Mouse (Mus musculus): ENCODE results near the gene Foxk1. TPM values are rescaled to one million over a fixed set of nuclear protein-coding genes. Genes with fewer than 3 reads are reported as not detected.
A peak's percentile ranks its signal among the peaks of the same experiment; 100 is the strongest.

Foxk1 gene
- polyA plus RNA-seq, 1 experiment from 2014 or later = 3.1 TPM

DNA sequence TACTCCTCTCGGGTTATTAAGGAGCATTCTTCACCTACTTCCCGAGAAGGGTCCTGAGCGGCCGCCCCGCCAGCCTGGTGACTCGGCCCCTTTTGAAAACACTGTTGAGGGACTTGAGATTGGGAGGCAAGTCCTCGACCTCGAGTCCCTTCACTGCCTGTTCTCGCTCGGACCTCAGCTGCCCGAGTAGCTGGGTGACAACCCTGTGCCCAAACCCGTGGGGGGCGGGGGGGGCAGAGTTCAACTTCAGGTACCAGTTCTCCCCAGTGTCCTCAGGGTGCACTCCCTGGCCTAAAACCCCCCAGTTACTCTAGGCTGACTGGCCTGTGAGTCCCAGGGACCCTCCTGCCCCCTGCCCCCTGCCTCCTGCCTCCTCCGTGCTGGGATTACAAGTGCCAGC lies 42.7 kb downstream of the Foxk1 start:
- WGBS = 55% methylated on average over 14 of the region's 14 CpGs
- no peaks in the 10 kb centered on the region for H3K27me3 ChIP-seq (ENCODE audit: control insufficient read depth, insufficient read depth, low read depth, low read length)
- 0 out of 2 replicates have a peak, but pooled peaks cover under 1% of the 10 kb centered on the region for H3K36me3 ChIP-seq (ENCODE audit: control insufficient read depth, insufficient read depth, low read length)
- peaks cover 52% of the 10 kb centered on the region for H3K4me1 ChIP-seq (replicated peaks; ENCODE audit: control insufficient read depth, insufficient read depth, low read length)
- H3K9me3 ChIP-seq (ENCODE audit: control insufficient read depth, low read length) = no peaks in the 10 kb centered on the region
- H3K4me2 ChIP-seq (ENCODE audit: low read depth, low read length) = no peak overlapping the region
- H3K4me3 ChIP-seq (ENCODE audit: low read length) = no peak overlapping the region
- 0 out of 2 replicates have a peak overlapping the region, but pooled peaks have one; percentile 5 for H3K9ac ChIP-seq (ENCODE audit: low read length)
- H3K27ac ChIP-seq (ENCODE audit: low read length) = peak overlapping the region; percentile 21
- ATAC-seq (ENCODE audit: low read depth) = no peak

DNA sequence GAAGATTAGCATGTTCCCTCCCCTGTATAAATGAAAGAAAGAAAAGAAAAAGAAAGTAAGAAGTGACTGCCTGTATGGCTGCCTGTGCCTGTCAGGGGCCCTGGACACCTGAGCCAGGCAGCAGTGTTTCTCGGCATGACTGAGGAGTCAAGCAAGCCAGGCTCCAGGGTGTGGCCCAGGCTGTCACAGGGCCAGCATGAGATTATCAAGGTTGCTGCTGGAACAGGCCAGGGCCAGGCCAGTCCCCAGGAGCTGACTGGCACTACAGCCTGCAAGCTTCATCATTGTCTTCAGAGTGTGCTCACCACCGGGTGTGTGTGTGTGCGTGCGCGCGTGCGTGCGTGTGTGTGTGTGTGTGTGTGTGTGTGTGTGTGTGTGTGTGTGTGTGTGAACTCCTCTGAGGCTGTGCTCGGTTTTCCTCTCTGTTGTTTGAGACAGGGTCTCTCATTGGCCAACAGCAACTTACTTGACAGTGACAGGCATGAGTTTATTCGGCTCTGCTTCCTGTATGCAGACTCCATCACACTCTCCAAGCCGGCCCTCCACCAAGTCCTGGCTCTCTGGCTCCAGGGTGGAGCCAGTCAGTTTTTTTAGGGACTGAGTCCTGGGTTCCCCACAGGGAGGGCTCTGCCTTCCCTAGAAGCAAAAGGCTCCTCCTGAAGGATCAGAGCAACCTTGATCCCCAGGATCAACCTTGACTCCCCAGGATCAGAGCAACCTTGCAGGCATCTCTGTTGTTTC lies 43.7 kb downstream of the Foxk1 start:
- WGBS = 32% methylated on average over 6 of the region's 11 CpGs
- H3K27ac ChIP-seq (ENCODE audit: low read length) = peak overlapping the region; percentile 46; the same call in 1 of the 2 replicates
- H3K4me1 ChIP-seq (replicated peaks; ENCODE audit: control insufficient read depth, insufficient read depth, low read length) = peaks cover 44% of the 10 kb centered on the region
- H3K9me3 ChIP-seq (ENCODE audit: control insufficient read depth, low read length) = no peaks in the 10 kb centered on the region
- no peak for ATAC-seq (ENCODE audit: low read depth)
- no peak overlapping the region for H3K4me2 ChIP-seq (ENCODE audit: low read depth, low read length)
- no peaks in the 10 kb centered on the region for H3K27me3 ChIP-seq (ENCODE audit: control insufficient read depth, insufficient read depth, low read depth, low read length)
- H3K9ac ChIP-seq (ENCODE audit: low read length) = peak overlapping the region; percentile 28; the same call in 1 of the 2 replicates
- H3K36me3 ChIP-seq (ENCODE audit: control insufficient read depth, insufficient read depth, low read length) = 0 out of 2 replicates have a peak, but pooled peaks cover 5% of the 10 kb centered on the region
- H3K4me3 ChIP-seq (ENCODE audit: low read length) = no peak overlapping the region

DNA sequence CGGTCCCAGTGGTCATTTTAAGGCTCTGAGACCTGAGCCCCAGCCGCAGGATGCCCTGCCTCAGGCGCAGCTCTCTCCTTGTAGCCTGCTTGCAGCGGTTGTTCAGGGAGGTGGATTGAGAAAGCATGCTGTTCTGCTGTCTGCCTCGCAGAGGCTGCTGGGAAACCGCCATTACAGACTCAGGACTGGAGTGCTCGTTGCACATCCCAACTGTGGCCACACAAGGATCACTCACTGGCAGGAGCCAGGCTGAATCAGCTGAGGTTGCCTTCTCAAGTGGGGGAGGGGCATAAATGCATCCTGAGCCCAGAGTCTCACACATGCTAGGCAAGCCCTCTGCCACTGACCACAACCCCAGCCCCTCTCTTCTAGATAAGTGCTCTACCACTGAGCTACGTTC lies 44.4 kb downstream of the Foxk1 start:
- WGBS = 56% methylated on average over 8 of the region's 8 CpGs
- H3K4me1 ChIP-seq (replicated peaks; ENCODE audit: control insufficient read depth, insufficient read depth, low read length) = peaks cover 41% of the 10 kb centered on the region

DNA sequence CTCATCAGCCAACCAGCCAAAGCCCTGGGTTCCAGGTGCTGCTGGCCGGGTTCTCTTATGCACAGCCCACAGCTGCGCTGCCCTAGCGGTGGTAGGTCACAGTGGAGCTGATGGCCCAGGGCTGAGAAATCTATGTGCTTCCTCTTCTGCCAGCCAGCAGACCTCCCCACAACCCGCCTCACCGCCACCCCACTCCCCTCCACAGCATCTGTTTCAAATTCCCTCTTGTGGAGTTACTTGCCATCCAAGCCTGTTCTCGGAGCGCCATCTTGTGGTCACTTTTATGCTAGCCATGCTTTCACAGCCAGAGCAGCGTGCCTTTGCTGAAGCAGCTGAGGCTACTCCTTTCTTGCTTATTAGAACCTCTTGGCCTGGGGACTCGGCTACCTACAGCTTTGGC lies 46.8 kb downstream of the Foxk1 start:
- Histone ChIP-seq H3K4me1 (replicated peaks; ENCODE audit: control insufficient read depth, insufficient read depth, low read length) (peaks cover 30% of the 10 kb centered on the region), H3K4me2 (ENCODE audit: low read depth, low read length) (no peak overlapping the region), H3K27me3 (ENCODE audit: control insufficient read depth, insufficient read depth, low read depth, low read length) (no peaks in the 10 kb centered on the region), H3K36me3 (ENCODE audit: control insufficient read depth, insufficient read depth, low read length) (peaks cover 10% of the 10 kb centered on the region; the same call in 1 of the 2 replicates), H3K4me3 (ENCODE audit: low read length) (no peak overlapping the region), H3K27ac (ENCODE audit: low read length) (no peak overlapping the region), H3K9me3 (ENCODE audit: control insufficient read depth, low read length) (no peaks in the 10 kb centered on the region), H3K9ac (ENCODE audit: low read length) (peak overlapping the region; percentile 10; the same call in 1 of the 2 replicates)
- ATAC-seq (ENCODE audit: low read depth) = peak; percentile 71
- WGBS = 9% methylated on average over 9 of the region's 9 CpGs

More for the DNA sequence above, 44.4 kb downstream of the Foxk1 start:
- no peak overlapping the region for H3K9ac ChIP-seq (ENCODE audit: low read length)
- H3K9me3 ChIP-seq (ENCODE audit: control insufficient read depth, low read length) = no peaks in the 10 kb centered on the region
- H3K27ac ChIP-seq (ENCODE audit: low read length) = no peak overlapping the region; the same call in 1 of the 2 replicates
- H3K4me3 ChIP-seq (ENCODE audit: low read length) = no peak overlapping the region
- H3K27me3 ChIP-seq (ENCODE audit: control insufficient read depth, insufficient read depth, low read depth, low read length) = no peaks in the 10 kb centered on the region
- no peak for ATAC-seq (ENCODE audit: low read depth)
- H3K36me3 ChIP-seq (ENCODE audit: control insufficient read depth, insufficient read depth, low read length) = 0 out of 2 replicates have a peak, but pooled peaks cover 8% of the 10 kb centered on the region
- no peak overlapping the region for H3K4me2 ChIP-seq (ENCODE audit: low read depth, low read length)

DNA sequence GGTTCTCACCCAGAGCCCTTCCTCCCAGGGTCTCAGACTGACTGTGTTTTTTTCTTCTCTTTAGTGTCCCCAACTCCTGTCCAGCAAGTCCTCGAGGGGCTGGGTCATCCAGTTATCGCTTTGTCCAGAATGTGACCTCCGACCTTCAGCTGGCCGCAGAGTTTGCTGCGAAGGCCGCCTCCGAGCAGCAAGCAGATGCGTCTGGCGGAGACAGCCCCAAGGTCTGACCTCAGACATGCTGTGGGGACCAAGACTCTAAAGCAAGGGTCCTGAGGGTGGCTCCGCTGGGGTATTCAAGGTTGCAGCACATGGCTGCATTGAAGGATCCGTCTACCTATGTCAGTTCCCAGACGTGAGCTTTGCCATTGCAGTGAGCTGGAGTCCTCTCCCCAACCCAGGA lies 47.3 kb downstream of the Foxk1 start:
- H3K36me3 ChIP-seq (ENCODE audit: control insufficient read depth, insufficient read depth, low read length) = peaks cover 14% of the 10 kb centered on the region; the same call in 1 of the 2 replicates
- peaks cover 25% of the 10 kb centered on the region for H3K4me1 ChIP-seq (replicated peaks; ENCODE audit: control insufficient read depth, insufficient read depth, low read length)
- H3K27me3 ChIP-seq (ENCODE audit: control insufficient read depth, insufficient read depth, low read depth, low read length) = no peaks in the 10 kb centered on the region
- H3K9ac ChIP-seq (ENCODE audit: low read length) = no peak overlapping the region
- H3K4me2 ChIP-seq (ENCODE audit: low read depth, low read length) = no peak overlapping the region
- H3K4me3 ChIP-seq (ENCODE audit: low read length) = no peak overlapping the region
- no peak overlapping the region for H3K27ac ChIP-seq (ENCODE audit: low read length)
- no peaks in the 10 kb centered on the region for H3K9me3 ChIP-seq (ENCODE audit: control insufficient read depth, low read length)
- WGBS = 47% methylated on average over 12 of the region's 12 CpGs
- no peak for ATAC-seq (ENCODE audit: low read depth)

DNA sequence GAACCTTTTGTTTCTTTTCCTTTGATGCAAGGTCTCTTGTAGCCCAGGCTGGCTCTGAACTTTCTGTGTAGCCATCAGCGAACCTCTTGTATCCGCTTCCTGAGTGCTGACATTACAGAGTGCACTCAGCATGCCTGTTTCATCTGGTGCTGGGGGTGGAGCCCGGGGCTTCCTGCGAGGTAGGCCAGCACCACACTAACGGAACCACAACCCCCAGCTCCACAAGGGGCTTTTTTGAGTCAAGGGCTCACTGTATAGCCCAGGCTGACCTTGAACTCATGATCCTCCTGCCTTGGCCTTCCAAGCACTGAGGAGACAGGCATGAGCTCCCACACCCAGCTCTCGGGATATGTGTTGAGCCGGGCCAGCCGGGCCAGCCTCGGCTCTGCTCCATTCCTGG lies 49.5 kb downstream of the Foxk1 start:
- Histone ChIP-seq H3K9ac (ENCODE audit: low read length) (no peak overlapping the region), H3K4me1 (replicated peaks; ENCODE audit: control insufficient read depth, insufficient read depth, low read length) (0 out of 2 replicates have a peak, but pooled peaks cover 4% of the 10 kb centered on the region), H3K27me3 (ENCODE audit: control insufficient read depth, insufficient read depth, low read depth, low read length) (no peaks in the 10 kb centered on the region), H3K9me3 (ENCODE audit: control insufficient read depth, low read length) (no peaks in the 10 kb centered on the region), H3K36me3 (ENCODE audit: control insufficient read depth, insufficient read depth, low read length) (peaks cover 24% of the 10 kb centered on the region; the same call in 1 of the 2 replicates), H3K4me2 (ENCODE audit: low read depth, low read length) (no peak overlapping the region), H3K27ac (ENCODE audit: low read length) (no peak overlapping the region), H3K4me3 (ENCODE audit: low read length) (no peak overlapping the region)
- no peak for ATAC-seq (ENCODE audit: low read depth)
- WGBS = 88% methylated on average over 9 of the region's 9 CpGs

DNA sequence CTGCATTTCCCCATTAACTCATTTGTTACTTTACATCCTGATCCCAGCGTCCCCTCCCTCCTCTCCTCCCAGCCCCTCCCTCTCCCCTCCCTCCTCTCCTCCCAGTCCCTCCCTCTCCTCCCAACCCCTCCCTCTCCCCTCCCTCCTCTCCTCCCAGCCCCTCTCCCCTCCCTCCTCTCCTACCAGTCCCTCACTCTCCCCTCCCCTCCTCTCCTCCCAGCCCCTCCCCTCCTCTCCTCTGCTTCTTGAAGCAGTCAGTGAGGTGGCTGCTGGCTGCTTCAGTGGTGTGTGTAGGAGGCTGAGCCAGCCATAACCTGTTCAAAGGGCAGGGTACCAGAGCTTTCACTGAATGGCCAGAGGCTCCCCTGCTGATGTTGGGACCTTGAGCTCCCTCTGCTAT lies 50.5 kb downstream of the Foxk1 start:
- Histone ChIP-seq H3K27me3 (ENCODE audit: control insufficient read depth, insufficient read depth, low read depth, low read length) (no peaks in the 10 kb centered on the region), H3K4me3 (ENCODE audit: low read length) (no peak overlapping the region), H3K27ac (ENCODE audit: low read length) (no peak overlapping the region), H3K4me1 (replicated peaks; ENCODE audit: control insufficient read depth, insufficient read depth, low read length) (peaks cover 7% of the 10 kb centered on the region), H3K9me3 (ENCODE audit: control insufficient read depth, low read length) (no peaks in the 10 kb centered on the region), H3K9ac (ENCODE audit: low read length) (no peak overlapping the region), H3K36me3 (ENCODE audit: control insufficient read depth, insufficient read depth, low read length) (peaks cover 28% of the 10 kb centered on the region), H3K4me2 (ENCODE audit: low read depth, low read length) (no peak overlapping the region)
- ATAC-seq (ENCODE audit: low read depth) = peak; percentile 15; the same call in 1 of the 2 replicates
- WGBS = 14% methylated on average over 1 of the region's 1 CpGs

DNA sequence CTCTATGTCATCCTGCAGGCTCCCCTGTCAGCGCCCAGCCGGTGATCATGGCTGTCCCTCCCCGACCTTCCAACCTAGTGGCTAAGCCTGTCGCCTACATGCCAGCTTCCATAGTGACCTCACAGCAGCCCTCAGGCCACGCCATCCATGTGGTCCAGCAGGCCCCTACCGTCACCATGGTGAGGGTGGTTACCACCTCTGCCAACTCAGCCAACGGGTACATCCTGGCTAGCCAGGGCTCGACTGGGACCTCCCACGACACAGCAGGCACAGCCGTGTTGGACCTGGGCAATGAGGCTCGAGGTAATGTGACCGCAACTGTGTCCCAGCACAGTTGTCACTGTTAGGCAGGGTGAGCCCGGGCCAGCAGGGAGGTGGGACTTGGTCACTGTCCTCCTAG lies 52.4 kb downstream of the Foxk1 start:
- Histone ChIP-seq H3K4me2 (ENCODE audit: low read depth, low read length) (no peak overlapping the region), H3K9ac (ENCODE audit: low read length) (no peak overlapping the region), H3K27me3 (ENCODE audit: control insufficient read depth, insufficient read depth, low read depth, low read length) (no peaks in the 10 kb centered on the region), H3K27ac (ENCODE audit: low read length) (no peak overlapping the region), H3K4me3 (ENCODE audit: low read length) (no peak overlapping the region), H3K9me3 (ENCODE audit: control insufficient read depth, low read length) (no peaks in the 10 kb centered on the region), H3K36me3 (ENCODE audit: control insufficient read depth, insufficient read depth, low read length) (peaks cover 35% of the 10 kb centered on the region), H3K4me1 (replicated peaks; ENCODE audit: control insufficient read depth, insufficient read depth, low read length) (peaks cover 14% of the 10 kb centered on the region)
- no peak for ATAC-seq (ENCODE audit: low read depth)
- WGBS = 93% methylated on average over 13 of the region's 13 CpGs

DNA sequence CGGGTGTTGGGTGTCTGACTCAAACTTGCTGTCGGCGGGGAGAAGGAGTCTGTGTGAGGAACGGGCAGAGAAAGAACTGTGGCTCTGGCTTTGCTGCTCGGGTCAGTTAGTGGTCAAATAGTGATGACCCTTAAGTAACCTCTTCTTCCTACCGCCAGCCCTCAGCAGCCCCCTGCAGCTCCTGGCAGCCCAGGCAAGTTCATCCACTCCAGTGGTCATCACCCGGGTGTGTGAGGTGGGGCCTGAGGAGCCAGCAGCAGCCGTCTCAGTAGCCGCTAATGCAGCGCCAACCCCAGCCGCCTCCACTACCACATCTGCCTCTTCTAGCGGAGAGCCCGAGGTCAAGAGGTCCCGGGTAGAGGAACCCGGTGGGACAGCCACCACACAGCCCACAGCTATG lies 55.0 kb downstream of the Foxk1 start:
- no peaks in the 10 kb centered on the region for H3K9me3 ChIP-seq (ENCODE audit: control insufficient read depth, low read length)
- ATAC-seq (ENCODE audit: low read depth) = no peak
- 46% methylated on average over 15 of the region's 15 CpGs for WGBS
- H3K27me3 ChIP-seq (ENCODE audit: control insufficient read depth, insufficient read depth, low read depth, low read length) = no peaks in the 10 kb centered on the region
- peak overlapping the region; percentile 66 for H3K27ac ChIP-seq (ENCODE audit: low read length)
- no peak overlapping the region for H3K4me3 ChIP-seq (ENCODE audit: low read length)
- H3K36me3 ChIP-seq (ENCODE audit: control insufficient read depth, insufficient read depth, low read length) = peaks cover 28% of the 10 kb centered on the region
- H3K4me2 ChIP-seq (ENCODE audit: low read depth, low read length) = no peak overlapping the region
- peaks cover 14% of the 10 kb centered on the region for H3K4me1 ChIP-seq (replicated peaks; ENCODE audit: control insufficient read depth, insufficient read depth, low read length)
- H3K9ac ChIP-seq (ENCODE audit: low read length) = no peak overlapping the region
